Mouse (Mus musculus) stomach, embryonic 14.5 days (tissue): ENCODE data around the gene Ssbp2. TPM values are rescaled to one million over a fixed set of nuclear protein-coding genes. Genes with fewer than 3 reads are reported as not detected.

Experiments
- ATAC-seq: fragments of 200-750 bp; cut with Nextera tagmentation; 2 replicates; pipeline ENCODE4 v1.8.0; 2017; ENCODE audit warnings: low read depth, moderate TSS enrichment; ENCODE audit not compliant: insufficient number of reproducible peaks, insufficient read depth, low FRiP score
- H3K27ac ChIP-seq: fragments of 300-500 bp; sonication (generic); 2 replicates; pipeline ENCODE4 v1.5.1; 2014; ENCODE audit warnings: mild to moderate bottlenecking, low read length, moderate library complexity, mixed read lengths
- H3K27me3 ChIP-seq: fragments of 300-500 bp; sonication (generic); 2 replicates; pipeline ENCODE4 v1.6.1; 2014; ENCODE audit warnings: low read length, control low read depth, mixed read lengths; ENCODE audit not compliant: control insufficient read depth, insufficient read depth
- H3K36me3 ChIP-seq: fragments of 300-500 bp; sonication (generic); 2 replicates; pipeline ENCODE4 v1.6.1; 2014; ENCODE audit warnings: mild to moderate bottlenecking, control low read depth, low read length, moderate library complexity, mixed read lengths; ENCODE audit not compliant: control insufficient read depth, insufficient read depth
- H3K4me1 ChIP-seq: fragments of 300-500 bp; sonication (generic); 2 replicates; pipeline ENCODE4 v1.6.1; 2014; ENCODE audit warnings: low read length, control low read depth, mixed read lengths; ENCODE audit not compliant: control insufficient read depth, insufficient read depth
- H3K4me2 ChIP-seq: fragments of 300-500 bp; sonication (generic); replicated peaks from 2 replicates; pipeline ENCODE4 v1.6.1; 2014; ENCODE audit warnings: low read depth, low read length, control low read depth
- H3K4me3 ChIP-seq: fragments of 300-500 bp; sonication (generic); 2 replicates; pipeline ENCODE4 v1.5.1; 2014; ENCODE audit warnings: low read depth, low read length, control low read depth
- H3K9ac ChIP-seq: fragments of 300-500 bp; sonication (generic); replicated peaks from 2 replicates; pipeline ENCODE4 v1.6.1; 2014; ENCODE audit warnings: low read depth, mild to moderate bottlenecking, control low read depth, low read length, moderate library complexity, mixed read lengths
- H3K9me3 ChIP-seq: fragments of 300-500 bp; sonication (generic); 2 replicates; pipeline ENCODE4 v1.6.1; 2016; ENCODE audit warnings: low read depth, low read length, control low read depth; ENCODE audit not compliant: control insufficient read depth
- WGBS: fragments of 180-500 bp; shearing (Covaris S2); extraction: QIAGEN DNeasy Blood & Tissue Kit; methylation state at CpG from one replicate; pipeline ENCODE4 v1.1.7; 2014; 5-methylcytosine and 5-hydroxymethylcytosine counted together
- polyA plus RNA-seq: library from polyadenylated mRNA; unstranded; fragments of >200 nt; fragmentation: Nextera tagmentation; extraction: Ambion mirVana; gene quantifications from 2 replicates; pipeline ENCODE4 v1.2.1, GENCODE M21; 2014

The Ssbp2 gene
- polyA plus RNA-seq, 1 experiment from 2014 or later, result 171 TPM

DNA sequence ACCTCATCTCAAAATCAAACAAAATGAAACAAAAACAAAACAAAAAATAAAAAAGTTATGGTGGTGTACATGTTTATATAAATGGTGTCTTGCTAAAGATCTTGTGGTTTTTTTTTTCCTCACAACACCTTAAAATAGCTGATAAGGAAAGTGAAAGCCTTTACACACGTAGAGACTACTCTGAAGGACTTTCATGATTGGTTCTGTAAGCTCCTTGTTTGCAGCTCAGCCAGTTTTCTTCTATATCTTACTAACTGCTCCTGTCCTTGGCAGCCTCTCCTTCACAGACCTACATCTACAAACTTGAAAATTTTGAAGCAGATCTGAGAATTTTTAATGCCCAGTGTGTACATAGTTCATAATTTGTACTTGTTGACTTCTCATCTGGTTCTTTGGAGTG lies 24.2 kb downstream of the Ssbp2 start:
- Histone ChIP-seq H3K4me2 (no peak overlapping the region), H3K36me3 (no peaks in the 10 kb centered on the region), H3K9me3 (no peaks in the 10 kb centered on the region), H3K27me3 (no peaks in the 10 kb centered on the region), H3K4me3 (no peak overlapping the region), H3K9ac (no peak overlapping the region), H3K27ac (no peak overlapping the region), H3K4me1 (no peaks in the 10 kb centered on the region)
- WGBS, result 81% methylated on average over 1 of the region's 1 CpGs
- ATAC-seq, result no peak

DNA sequence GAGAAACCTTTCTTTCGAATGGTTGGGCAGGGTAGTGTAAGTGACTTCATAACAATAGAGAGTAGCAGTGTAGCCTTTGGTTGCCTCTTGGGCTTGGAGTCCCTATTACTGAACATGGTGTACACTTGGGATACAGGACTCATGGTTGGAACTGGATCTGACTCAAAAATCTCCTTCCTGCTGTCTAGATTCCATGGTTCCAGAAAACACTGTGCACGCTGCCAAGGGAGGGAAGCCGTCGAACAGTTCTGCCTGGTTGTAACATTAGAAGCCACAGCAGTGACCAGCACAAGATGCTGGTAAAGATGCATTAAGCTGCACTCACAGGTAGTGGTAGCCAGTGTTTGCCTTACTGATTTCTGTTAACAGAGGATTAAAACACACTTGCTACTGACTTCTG lies 32.0 kb downstream of the Ssbp2 start:
- 79% methylated on average over 4 of the region's 4 CpGs for WGBS
- H3K27ac ChIP-seq, result no peak overlapping the region
- H3K4me1 ChIP-seq, result no peaks in the 10 kb centered on the region
- no peak overlapping the region for H3K4me3 ChIP-seq
- H3K27me3 ChIP-seq, result no peaks in the 10 kb centered on the region
- ATAC-seq, result no peak
- no peaks in the 10 kb centered on the region for H3K9me3 ChIP-seq
- no peaks in the 10 kb centered on the region for H3K36me3 ChIP-seq
- H3K4me2 ChIP-seq, result no peak overlapping the region
- H3K9ac ChIP-seq, result no peak overlapping the region

DNA sequence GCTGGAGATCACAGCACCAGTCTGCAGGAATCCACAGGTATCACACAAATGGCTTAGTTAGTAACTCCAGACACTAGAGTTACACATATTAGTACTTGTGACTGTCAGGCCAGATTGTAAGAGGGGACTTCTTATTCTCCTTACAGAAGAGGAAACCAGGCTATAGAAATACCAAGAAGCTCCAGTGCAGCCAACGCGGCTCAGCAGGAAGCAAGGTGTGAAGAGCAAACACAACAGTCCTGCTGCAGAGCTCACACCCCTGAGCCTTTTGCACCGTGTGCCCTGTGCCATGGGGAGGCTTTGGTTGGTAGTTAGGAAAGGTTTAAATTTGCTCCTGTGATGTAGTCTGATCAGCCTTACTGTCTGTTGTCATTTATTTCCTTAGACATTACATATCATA lies 37.0 kb downstream of the Ssbp2 start:
- Histone ChIP-seq H3K9ac (no peak overlapping the region), H3K4me1 (no peaks in the 10 kb centered on the region), H3K4me3 (no peak overlapping the region), H3K9me3 (no peaks in the 10 kb centered on the region), H3K36me3 (no peaks in the 10 kb centered on the region), H3K4me2 (no peak overlapping the region), H3K27me3 (no peaks in the 10 kb centered on the region), H3K27ac (no peak overlapping the region)
- ATAC-seq, result no peak
- WGBS, result 39% methylated on average over 3 of the region's 3 CpGs

DNA sequence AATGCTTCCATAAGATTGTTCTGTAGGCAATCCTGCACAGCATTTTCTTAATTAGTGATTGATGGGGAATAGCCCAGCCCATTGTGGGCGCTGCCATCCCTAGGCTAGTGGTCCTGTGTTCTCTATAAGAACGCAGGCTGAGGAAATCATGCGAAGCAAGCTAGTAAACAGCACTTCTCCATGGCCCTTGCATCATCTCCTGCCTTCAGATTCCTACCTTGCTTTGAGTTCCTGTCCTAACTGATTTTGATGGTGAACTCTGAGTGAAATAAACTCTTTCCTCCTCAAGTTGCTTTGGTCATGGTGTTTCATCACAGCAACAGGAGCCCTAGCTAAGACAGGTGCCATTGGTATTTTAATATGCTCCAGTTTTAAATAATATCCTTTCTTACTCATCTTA lies 41.7 kb downstream of the Ssbp2 start:
- Histone ChIP-seq H3K27ac (no peak overlapping the region), H3K4me2 (no peak overlapping the region), H3K9ac (no peak overlapping the region), H3K4me1 (no peaks in the 10 kb centered on the region; the same call in 1 of the 2 replicates), H3K27me3 (no peaks in the 10 kb centered on the region), H3K9me3 (no peaks in the 10 kb centered on the region), H3K4me3 (no peak overlapping the region), H3K36me3 (no peaks in the 10 kb centered on the region)
- 96% methylated on average over 3 of the region's 3 CpGs for WGBS
- ATAC-seq, result no peak

DNA sequence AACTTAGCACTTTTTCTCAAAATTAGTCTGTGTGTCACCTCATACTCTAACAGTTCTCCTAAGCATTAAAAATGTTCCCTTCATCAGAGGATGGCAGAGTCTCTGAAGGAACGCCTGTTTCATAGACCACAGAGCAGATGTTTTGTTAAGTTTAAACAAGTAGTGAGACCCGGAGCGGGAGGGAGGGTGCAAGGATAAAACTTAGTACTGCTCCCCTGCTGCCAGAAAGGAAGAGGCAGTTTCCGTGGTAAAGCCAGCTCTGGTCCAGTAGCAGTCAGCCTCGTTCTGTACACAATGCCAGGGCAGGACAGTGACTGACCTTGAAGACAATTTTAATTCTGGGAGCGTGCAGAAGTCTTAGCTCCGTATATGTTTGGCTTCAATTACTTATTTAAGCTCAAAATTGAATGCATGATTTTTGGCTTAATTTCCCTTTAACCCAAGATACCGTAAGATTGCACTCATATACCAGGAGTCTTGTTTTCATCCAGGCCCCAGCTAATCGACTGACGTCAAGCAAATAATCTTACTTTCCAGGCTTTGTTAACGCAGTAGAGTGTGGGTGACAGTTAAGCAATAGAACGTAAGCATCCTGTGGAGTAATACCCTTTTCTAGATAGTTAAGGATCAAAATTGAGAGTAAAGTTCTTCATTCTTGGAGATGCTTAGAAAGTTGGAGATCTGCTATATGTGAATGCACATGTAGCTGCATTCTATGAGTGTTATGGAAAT lies 42.7 kb downstream of the Ssbp2 start:
- H3K9ac ChIP-seq, result no peak overlapping the region
- no peaks in the 10 kb centered on the region for H3K27me3 ChIP-seq
- H3K9me3 ChIP-seq, result no peaks in the 10 kb centered on the region
- ATAC-seq, result no peak
- H3K4me1 ChIP-seq, result no peaks in the 10 kb centered on the region; the same call in 1 of the 2 replicates
- WGBS, result 74% methylated on average over 12 of the region's 12 CpGs
- no peak overlapping the region for H3K4me2 ChIP-seq
- H3K36me3 ChIP-seq, result no peaks in the 10 kb centered on the region
- H3K27ac ChIP-seq, result no peak overlapping the region
- H3K4me3 ChIP-seq, result no peak overlapping the region

DNA sequence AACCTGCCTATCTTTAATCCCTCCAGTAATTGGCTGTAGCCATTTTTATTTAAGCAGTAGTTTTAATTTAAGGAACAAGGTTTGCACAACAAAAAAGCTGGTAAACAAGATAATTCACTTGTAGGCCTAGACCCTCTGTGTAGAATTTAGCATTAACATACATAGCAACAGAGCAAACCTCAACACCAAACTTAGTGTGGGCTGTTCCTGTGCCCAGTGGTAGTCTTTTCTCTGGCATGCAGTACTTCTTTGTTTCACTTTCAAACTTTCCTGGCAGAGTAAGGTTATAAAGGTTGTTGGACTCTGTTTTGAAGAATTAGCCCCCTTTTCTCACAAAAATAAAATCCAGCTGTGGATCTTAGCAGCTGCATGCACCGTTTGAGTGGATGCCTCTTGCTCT lies 48.9 kb downstream of the Ssbp2 start:
- Histone ChIP-seq H3K4me3 (no peak overlapping the region), H3K9me3 (no peaks in the 10 kb centered on the region), H3K27ac (no peak overlapping the region), H3K36me3 (no peaks in the 10 kb centered on the region), H3K4me1 (no peaks in the 10 kb centered on the region), H3K27me3 (no peaks in the 10 kb centered on the region), H3K9ac (no peak overlapping the region), H3K4me2 (no peak overlapping the region)
- no peak for ATAC-seq
- 81% methylated on average over 1 of the region's 1 CpGs for WGBS

DNA sequence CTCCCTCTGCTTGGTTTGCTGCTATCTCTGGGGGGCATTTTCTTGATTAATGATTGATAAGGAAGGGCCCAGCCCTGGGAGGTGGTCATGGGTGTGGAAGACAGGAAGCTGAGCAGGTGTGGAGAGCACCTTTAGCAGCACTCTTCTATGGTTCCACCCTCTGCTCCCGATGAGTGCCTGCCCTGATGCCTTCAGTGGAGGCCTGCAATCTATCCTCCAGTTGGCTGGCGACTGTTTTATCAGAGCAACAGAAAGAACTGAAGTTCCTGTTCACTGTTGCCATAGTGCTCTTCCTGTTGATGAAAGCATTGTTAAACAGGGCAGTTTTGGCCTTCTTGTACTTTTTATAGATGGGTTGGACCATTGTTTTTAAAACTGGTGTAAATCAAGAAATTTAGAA lies 49.4 kb downstream of the Ssbp2 start:
- no peaks in the 10 kb centered on the region for H3K36me3 ChIP-seq
- WGBS, result 70% methylated on average over 2 of the region's 2 CpGs
- no peak for ATAC-seq
- H3K4me1 ChIP-seq, result no peaks in the 10 kb centered on the region
- no peak overlapping the region for H3K27ac ChIP-seq
- no peaks in the 10 kb centered on the region for H3K27me3 ChIP-seq
- H3K4me2 ChIP-seq, result no peak overlapping the region
- no peak overlapping the region for H3K4me3 ChIP-seq
- H3K9me3 ChIP-seq, result no peaks in the 10 kb centered on the region
- no peak overlapping the region for H3K9ac ChIP-seq

DNA sequence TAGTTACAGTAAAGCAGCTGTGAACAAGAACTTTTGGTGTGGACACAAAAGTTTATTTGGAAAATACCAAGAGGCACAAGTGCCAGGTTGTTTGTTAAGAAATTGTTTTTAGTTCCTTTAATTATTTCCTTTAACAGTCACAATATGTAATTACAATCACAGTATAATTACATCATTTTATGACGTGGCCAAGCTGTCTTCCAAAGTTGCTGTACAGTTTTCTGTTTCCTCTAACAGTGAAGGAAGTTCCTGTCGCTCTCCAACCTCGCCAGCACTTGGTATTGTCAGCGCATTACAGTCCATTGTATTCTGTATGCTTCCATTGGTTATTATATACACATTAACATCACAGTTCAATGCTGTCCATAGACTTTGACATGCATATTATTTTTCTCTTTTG lies 54.9 kb downstream of the Ssbp2 start:
- no peaks in the 10 kb centered on the region for H3K36me3 ChIP-seq
- no peaks in the 10 kb centered on the region for H3K27me3 ChIP-seq
- no peak overlapping the region for H3K27ac ChIP-seq
- no peaks in the 10 kb centered on the region for H3K4me1 ChIP-seq
- no peak overlapping the region for H3K4me3 ChIP-seq
- ATAC-seq, result no peak
- no peak overlapping the region for H3K4me2 ChIP-seq
- no peaks in the 10 kb centered on the region for H3K9me3 ChIP-seq
- H3K9ac ChIP-seq, result no peak overlapping the region
- WGBS, result 87% methylated on average over 4 of the region's 4 CpGs
